ENCODE assay signal across 9 mouse cellular contexts in the genomic region with DNA sequence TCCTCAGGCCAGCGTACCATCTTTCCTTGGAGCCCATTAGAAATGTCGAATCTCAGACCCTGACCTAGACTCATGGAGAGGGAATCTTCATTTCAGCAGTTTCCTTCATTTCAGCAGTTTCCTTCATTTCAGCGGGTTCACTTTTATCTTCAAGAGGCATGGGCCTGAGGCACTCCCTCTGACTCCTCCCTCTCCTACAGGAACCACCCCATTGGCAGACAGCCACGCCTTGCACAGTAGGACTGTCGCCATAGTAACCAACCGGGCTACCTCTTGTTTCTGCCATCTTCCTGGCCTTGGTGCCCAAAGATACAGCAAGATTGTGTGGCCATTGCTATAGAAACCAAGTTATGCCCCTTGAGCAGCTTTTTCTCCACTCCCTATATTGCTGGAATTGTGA.
DNase-seq lines count a peak whose midpoint lies in the region; ATAC-seq and TF ChIP-seq lines count a peak whose summit lies in the region.
"Had no signal": no experiment of that assay in that cellular context is flagged by ENCODE, and none has a peak within 500 bp of the region (broad histone marks: within the 10 kb centered on the region; RNA-seq: fewer than 3 reads in every experiment).

No protein-coding gene starts in this region.

- H3K4me2 ChIP-seq in intestine, embryonic 15.5 days (replicated peaks), result no peak overlapping the region
- H3K4me2 ChIP-seq in intestine, embryonic 16.5 days (ENCODE audit: low read depth, low read length), result no peak overlapping the region
- no peak overlapping the region for H3K4me2 ChIP-seq in hindbrain, postnatal 0 days (ENCODE audit: low read depth, low read length)
- H3K4me2 ChIP-seq in neural tube, embryonic 13.5 days, result no peak overlapping the region
- H3K4me2 ChIP-seq in liver, postnatal 0 days (ENCODE audit: low read depth, low read length), result no peak overlapping the region
- H3K4me2 ChIP-seq: heart, embryonic 15.5 days had no signal

- 49% methylated on average over 6 of the region's 6 CpGs for WGBS in intestine, embryonic 15.5 days
- WGBS in intestine, embryonic 16.5 days, result 47% methylated on average over 6 of the region's 6 CpGs
- WGBS in hindbrain, postnatal 0 days, result 36% methylated on average over 6 of the region's 6 CpGs
- 36% methylated on average over 6 of the region's 6 CpGs for WGBS in neural tube, embryonic 13.5 days
- 48% methylated on average over 6 of the region's 6 CpGs for WGBS in liver, postnatal 0 days (ENCODE audit: insufficient replicate concordance)

- H3K4me1 ChIP-seq in intestine, embryonic 15.5 days (replicated peaks), result no peaks in the 10 kb centered on the region
- H3K4me1 ChIP-seq in intestine, embryonic 16.5 days (ENCODE audit: control insufficient read depth, insufficient read depth, low read length), result no peaks in the 10 kb centered on the region
- H3K4me1 ChIP-seq in hindbrain, postnatal 0 days (ENCODE audit: insufficient read depth, low read length), result no peaks in the 10 kb centered on the region
- H3K4me1 ChIP-seq in neural tube, embryonic 13.5 days (replicated peaks), result 0 out of 2 replicates have a peak, but pooled peaks cover 9% of the 10 kb centered on the region
- H3K4me1 ChIP-seq in liver, postnatal 0 days (ENCODE audit: insufficient read depth), result no peaks in the 10 kb centered on the region
- H3K4me1 ChIP-seq: heart, embryonic 15.5 days had no signal

- 0 out of 2 replicates have a peak, but pooled peaks have one; percentile 41 for ATAC-seq in intestine, embryonic 15.5 days
- no peak; the same call in 1 of the 2 replicates for ATAC-seq in intestine, embryonic 16.5 days
- peak; percentile 80 for ATAC-seq in hindbrain, postnatal 0 days
- peak; percentile 72; the same call in 1 of the 2 replicates for ATAC-seq in neural tube, embryonic 13.5 days (ENCODE audit: low read depth)
- ATAC-seq in liver, postnatal 0 days, result no peak
- ATAC-seq in activated CD4-positive, CD25-positive, alpha-beta regulatory T cell, adult 4 months, result no peak

- H3K9me3 ChIP-seq in intestine, embryonic 15.5 days, result no peaks in the 10 kb centered on the region
- no peaks in the 10 kb centered on the region for H3K9me3 ChIP-seq in intestine, embryonic 16.5 days (ENCODE audit: control insufficient read depth, low read length)
- no peaks in the 10 kb centered on the region for H3K9me3 ChIP-seq in hindbrain, postnatal 0 days (ENCODE audit: low read length)
- no peaks in the 10 kb centered on the region for H3K9me3 ChIP-seq in neural tube, embryonic 13.5 days
- no peaks in the 10 kb centered on the region for H3K9me3 ChIP-seq in liver, postnatal 0 days (ENCODE audit: low read length)
- H3K9me3 ChIP-seq: heart, embryonic 15.5 days had no signal

- TF ChIP-seq EP300 in liver, postnatal 0 days (IDR thresholded peaks at IDR 0.05; ENCODE audit: low read depth), result no peak

- H3K9ac ChIP-seq in intestine, embryonic 15.5 days, result no peak overlapping the region
- no peak overlapping the region for H3K9ac ChIP-seq in intestine, embryonic 16.5 days (ENCODE audit: low read depth, low read length)
- H3K9ac ChIP-seq in hindbrain, postnatal 0 days (replicated peaks; ENCODE audit: low read length), result no peak overlapping the region
- H3K9ac ChIP-seq in neural tube, embryonic 13.5 days, result no peak overlapping the region
- no peak overlapping the region for H3K9ac ChIP-seq in liver, postnatal 0 days (replicated peaks)
- H3K9ac ChIP-seq: heart, embryonic 15.5 days had no signal

- no peak overlapping the region for H3K27ac ChIP-seq in intestine, embryonic 15.5 days
- H3K27ac ChIP-seq in intestine, embryonic 16.5 days (ENCODE audit: low read length), result no peak overlapping the region
- no peak overlapping the region for H3K27ac ChIP-seq in hindbrain, postnatal 0 days
- H3K27ac ChIP-seq in neural tube, embryonic 13.5 days (replicated peaks), result peak overlapping the region; percentile 34; the same call in 1 of the 2 replicates
- no peak overlapping the region for H3K27ac ChIP-seq in liver, postnatal 0 days (ENCODE audit: low read depth)
- H3K27ac ChIP-seq: heart, embryonic 15.5 days had no signal

- peak; percentile 44 for DNase-seq in adrenal gland, postnatal 10 days
- peak; percentile 79 for DNase-seq in hindbrain, postnatal 0 days (ENCODE audit: low spot score)
- DNase-seq in urinary bladder, postnatal 10 days (ENCODE audit: low spot score), result no peak
- DNase-seq in liver, postnatal 0 days, result no peak

- no peaks in the 10 kb centered on the region for H3K36me3 ChIP-seq in intestine, embryonic 15.5 days
- H3K36me3 ChIP-seq in intestine, embryonic 16.5 days (ENCODE audit: control insufficient read depth, insufficient read depth, low read length), result no peaks in the 10 kb centered on the region
- H3K36me3 ChIP-seq in hindbrain, postnatal 0 days (ENCODE audit: insufficient read depth, low read length), result no peaks in the 10 kb centered on the region
- no peaks in the 10 kb centered on the region for H3K36me3 ChIP-seq in neural tube, embryonic 13.5 days
- H3K36me3 ChIP-seq in liver, postnatal 0 days (replicated peaks; ENCODE audit: insufficient read depth, low read length), result no peaks in the 10 kb centered on the region
- H3K36me3 ChIP-seq: heart, embryonic 15.5 days had no signal

- TF ChIP-seq CTCF in hindbrain, postnatal 0 days (IDR thresholded peaks at IDR 0.05; ENCODE audit: low read depth), result no peak
- TF ChIP-seq CTCF in liver, postnatal 0 days (IDR thresholded peaks at IDR 0.05; ENCODE audit: low read depth), result no peak

- no peak overlapping the region for H3K4me3 ChIP-seq in intestine, embryonic 15.5 days (replicated peaks)
- no peak overlapping the region for H3K4me3 ChIP-seq in intestine, embryonic 16.5 days (ENCODE audit: low read length)
- H3K4me3 ChIP-seq in hindbrain, postnatal 0 days (ENCODE audit: low read length), result no peak overlapping the region
- H3K4me3 ChIP-seq in neural tube, embryonic 13.5 days, result no peak overlapping the region
- no peak overlapping the region for H3K4me3 ChIP-seq in liver, postnatal 0 days (ENCODE audit: low read depth, low read length)
- H3K4me3 ChIP-seq: heart, embryonic 15.5 days had no signal

- no peaks in the 10 kb centered on the region; the same call in 1 of the 2 replicates for H3K27me3 ChIP-seq in intestine, embryonic 15.5 days (replicated peaks)
- H3K27me3 ChIP-seq in intestine, embryonic 16.5 days (replicated peaks; ENCODE audit: control insufficient read depth, insufficient read depth, low read length), result no peaks in the 10 kb centered on the region
- H3K27me3 ChIP-seq in hindbrain, postnatal 0 days (ENCODE audit: insufficient read depth, low read length), result no peaks in the 10 kb centered on the region
- H3K27me3 ChIP-seq in neural tube, embryonic 13.5 days, result no peaks in the 10 kb centered on the region
- no peaks in the 10 kb centered on the region for H3K27me3 ChIP-seq in liver, postnatal 0 days (ENCODE audit: insufficient read depth, low read length)

Comparison
In these comparisons a context has a peak if more than half of its experiments do, and no peak if none do; other contexts are left out.
1. ATAC-seq: peak in intestine, embryonic 15.5 days (single experiment), hindbrain, postnatal 0 days (single experiment) and neural tube, embryonic 13.5 days (single experiment); none in intestine, embryonic 16.5 days (single experiment), liver, postnatal 0 days (single experiment) and activated CD4-positive, CD25-positive, alpha-beta regulatory T cell, adult 4 months (single experiment).
2. DNase-seq: peak in adrenal gland, postnatal 10 days (single experiment) and hindbrain, postnatal 0 days (single experiment); none in urinary bladder, postnatal 10 days (single experiment) and liver, postnatal 0 days (single experiment).